Comparison of ENCODE assay signal across 8 mouse cellular contexts in the genomic region with DNA sequence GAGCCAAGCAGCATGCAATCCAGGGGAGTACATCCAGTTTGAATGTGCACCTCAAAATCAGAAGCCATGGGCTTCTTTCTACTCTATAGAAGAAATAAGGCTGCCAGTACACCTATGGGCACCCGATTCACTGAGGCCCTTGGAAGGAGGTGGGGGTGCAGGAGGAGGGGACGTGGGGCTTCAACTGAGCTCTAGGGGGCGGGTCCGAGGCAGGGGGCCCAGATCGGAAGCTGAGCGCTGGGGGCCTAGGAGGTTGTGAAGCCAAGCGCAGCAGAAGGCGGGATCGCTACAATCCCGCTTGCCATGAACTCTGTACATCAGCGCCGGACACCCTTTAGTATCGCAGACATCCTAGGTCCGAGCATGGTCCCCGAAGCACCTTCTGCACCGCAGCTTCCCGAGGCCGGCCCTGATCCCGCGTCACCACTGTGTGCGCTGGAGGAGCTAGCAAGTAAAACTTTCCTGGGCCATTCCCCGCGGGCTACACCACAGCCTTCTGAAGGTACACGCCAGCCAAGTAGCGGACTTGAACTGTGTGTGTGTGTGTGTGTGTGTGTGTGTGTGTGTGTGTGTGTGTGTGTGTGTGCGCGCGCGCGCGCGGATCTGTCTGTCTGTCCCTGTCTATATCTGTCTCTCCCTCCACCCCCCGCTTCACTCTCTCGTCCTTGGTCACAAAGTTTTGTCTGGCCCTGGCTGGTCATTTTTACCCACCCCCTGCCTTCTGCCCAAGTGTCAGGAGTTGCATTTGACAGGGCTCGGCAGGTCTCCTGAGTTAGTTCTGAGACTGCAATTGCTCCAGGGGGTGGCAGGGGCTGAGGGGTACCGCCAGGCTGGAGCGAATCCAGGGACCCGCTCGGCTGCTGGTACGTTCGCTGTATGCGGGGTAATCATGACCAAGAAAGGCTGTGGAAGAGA. TPM values are rescaled to one million over a fixed set of nuclear protein-coding genes. Genes with fewer than 3 reads are reported as not detected.
DNase-seq lines count a peak whose midpoint lies in the region; ATAC-seq and TF ChIP-seq lines count a peak whose summit lies in the region.

A gene (plus strand): TSS at position 247 of the 915 bp plus-strand sequence.

- peaks cover 19% of the 10 kb centered on the region for H3K27me3 ChIP-seq in thymus, adult 2 months (ENCODE audit: control insufficient read depth, insufficient read depth, low read length)
- peaks cover 95% of the 10 kb centered on the region for H3K27me3 ChIP-seq in limb, embryonic 13.5 days
- peaks cover 26% of the 10 kb centered on the region; the same call in 1 of the 2 replicates for H3K27me3 ChIP-seq in stomach, postnatal 0 days (ENCODE audit: control insufficient read depth, insufficient read depth, low read length)

- H3K4me3 ChIP-seq in gastrocnemius, adult 2 months, result peak within 1 kb of the TSS; percentile 75
- H3K4me3 ChIP-seq in thymus, adult 2 months (ENCODE audit: control insufficient read depth, insufficient read depth, low read length), result no peak within 1 kb of the TSS
- H3K4me3 ChIP-seq in limb, embryonic 13.5 days, result peak within 1 kb of the TSS; percentile 37
- H3K4me3 ChIP-seq in stomach, postnatal 0 days (ENCODE audit: low read depth, low read length), result 0 out of 2 replicates have a peak within 1 kb of the TSS, but pooled peaks have one; percentile 2

- no peaks in the 10 kb centered on the region for H3K9me3 ChIP-seq in limb, embryonic 13.5 days
- H3K9me3 ChIP-seq in stomach, postnatal 0 days (ENCODE audit: control insufficient read depth, low read length), result no peaks in the 10 kb centered on the region

- TF ChIP-seq EP300 in stomach, postnatal 0 days (optimal IDR thresholded peaks at IDR 0.05), result no peak

- no peak for ATAC-seq in limb, embryonic 13.5 days (ENCODE audit: low FRiP score, low read depth)
- ATAC-seq in stomach, postnatal 0 days (ENCODE audit: low FRiP score, low TSS enrichment), result 0 out of 2 replicates have a peak, but pooled peaks have one; percentile 6

- 0 out of 2 replicates have a peak, but pooled peaks cover 4% of the 10 kb centered on the region for H3K4me1 ChIP-seq in thymus, adult 2 months (replicated peaks; ENCODE audit: control insufficient read depth, insufficient read depth, low read length)
- H3K4me1 ChIP-seq in limb, embryonic 13.5 days, result peaks cover 43% of the 10 kb centered on the region
- H3K4me1 ChIP-seq in stomach, postnatal 0 days (replicated peaks; ENCODE audit: control insufficient read depth, insufficient read depth), result no peaks in the 10 kb centered on the region

- peak within 1 kb of the TSS; percentile 64 for H3K4me2 ChIP-seq in limb, embryonic 13.5 days (replicated peaks)
- H3K4me2 ChIP-seq in stomach, postnatal 0 days (replicated peaks; ENCODE audit: low read depth), result peak within 1 kb of the TSS; percentile 14; the same call in 1 of the 2 replicates

- DNase-seq in gastrocnemius, adult 2 months, result peak; percentile 22
- DNase-seq in gastrocnemius, adult 8-10 months (ENCODE audit: low spot score in 2 of 2), result no peak
- peak; percentile 24 to 45 for DNase-seq in thymus, postnatal 36 days
- DNase-seq in thymus, adult 2 months, result no peak
- no peak for DNase-seq in stomach, postnatal 0 days (ENCODE audit: low spot score)
- DNase-seq in retina, postnatal 1 day, result no peak
- DNase-seq in ovary, adult 18-20 months (ENCODE audit: low spot score), result no peak

- peak within 1 kb of the TSS; percentile 85 for H3K27ac ChIP-seq in gastrocnemius, adult 2 months
- H3K27ac ChIP-seq in thymus, adult 2 months (ENCODE audit: control insufficient read depth, insufficient read depth, low read length), result no peak within 1 kb of the TSS
- H3K27ac ChIP-seq in limb, embryonic 13.5 days, result no peak within 1 kb of the TSS
- H3K27ac ChIP-seq in stomach, postnatal 0 days (replicated peaks), result no peak within 1 kb of the TSS

- no peak for TF ChIP-seq POLR2A in thymus, adult 2 months (IDR thresholded peaks at IDR 0.05; ENCODE audit: control insufficient read depth, extremely low read depth, insufficient read depth, low read length, poor library complexity)

- peak within 1 kb of the TSS; percentile 54 for H3K9ac ChIP-seq in limb, embryonic 13.5 days
- H3K9ac ChIP-seq in stomach, postnatal 0 days (ENCODE audit: low read length), result no peak within 1 kb of the TSS

- no peaks in the 10 kb centered on the region for H3K36me3 ChIP-seq in thymus, adult 2 months (ENCODE audit: control insufficient read depth, insufficient read depth, low read length)
- H3K36me3 ChIP-seq in limb, embryonic 13.5 days, result peaks cover 13% of the 10 kb centered on the region
- no peaks in the 10 kb centered on the region for H3K36me3 ChIP-seq in stomach, postnatal 0 days (ENCODE audit: control insufficient read depth, insufficient read depth, low read length)

- intact Hi-C loops in gastrocnemius, adult 2 months (cut with DNase I), result no loop called here

- no peak for TF ChIP-seq CTCF in gastrocnemius, adult 2 months (IDR thresholded peaks at IDR 0.05)
- no peak for TF ChIP-seq CTCF in thymus, adult 2 months (IDR thresholded peaks at IDR 0.05; ENCODE audit: borderline replicate concordance, control insufficient read depth, extremely low read depth, insufficient read depth, low read length, poor library complexity)
- no peak for TF ChIP-seq CTCF in stomach, postnatal 0 days (IDR thresholded peaks at IDR 0.05; ENCODE audit: low read depth)

- 4% methylated on average over 42 of the region's 42 CpGs for WGBS in thymus, adult 2 months
- 2% methylated on average over 40 of the region's 42 CpGs for WGBS in limb, embryonic 13.5 days
- 8% methylated on average over 39 of the region's 42 CpGs for WGBS in stomach, postnatal 0 days

RNA-seq across cellular contexts. Expression of the gene that starts here (rescaled TPM):
- total RNA-seq in gastrocnemius, adult 2 months (2021), result under 1 TPM in 1 of 2 experiments, not detected in 1; 0.31 TPM
- total RNA-seq in gastrocnemius, adult 8-10 months (2022), result under 1 TPM in 2 of 4 experiments, not detected in 2; 0.63 to 0.94 TPM
- polyA plus RNA-seq in thymus, adult 2 months (2012; rRNA removed), result 2.1 and 2.6 TPM in 2 replicates
- polyA plus RNA-seq in limb, embryonic 13.5 days (2015; fragmentation: Nextera tagmentation; extraction: Ambion mirVana), result 0.81 and 0.91 TPM in 2 replicates
- polyA plus RNA-seq in stomach, postnatal 0 days (2015; fragmentation: Nextera tagmentation; extraction: Ambion mirVana), result 0.53 and 0.56 TPM in 2 replicates

Comparison
In these comparisons a context has a peak if more than half of its experiments do, and no peak if none do; other contexts are left out.
1. DNase-seq: peak in thymus, postnatal 36 days (2 of 2); none in gastrocnemius, adult 8-10 months (0 of 2), thymus, adult 2 months (single experiment), stomach, postnatal 0 days (single experiment), retina, postnatal 1 day (single experiment) and ovary, adult 18-20 months (single experiment).
2. Peak in DNase-seq, H3K4me3 ChIP-seq and H3K27ac ChIP-seq in gastrocnemius, adult 2 months; RNA of the gene not detected or under 1 TPM.
3. Peak in ATAC-seq, H3K4me3 ChIP-seq and H3K4me2 ChIP-seq in stomach, postnatal 0 days; RNA of the gene not detected or under 1 TPM.